Mouse (Mus musculus) lung, postnatal 0 days (tissue): ENCODE results near the gene Gm45261. TPM values are rescaled to one million over a fixed set of nuclear protein-coding genes. Genes with fewer than 3 reads are reported as not detected.

Experiments used
- ATAC-seq: fragments of 200-750 bp; cut with Nextera tagmentation; 2 replicates; pipeline ENCODE4 v1.8.0; 2017; ENCODE audit warnings: moderate library complexity
- DNase-seq: peaks from one replicate; pipeline ENCODE4 v3.0.0-alpha.2; 2016; ENCODE audit warnings: low spot score
- H3K27ac ChIP-seq: fragments of 300-500 bp; sonication (generic); 2 replicates; pipeline ENCODE4 v1.5.1; 2014; ENCODE audit warnings: antibody characterized with exemption, mild to moderate bottlenecking, low read length, mixed read lengths
- H3K27me3 ChIP-seq: fragments of 300-500 bp; sonication (generic); replicated peaks from 2 replicates; pipeline ENCODE4 v1.6.1; 2014; ENCODE audit warnings: low read length, mixed read lengths; ENCODE audit not compliant: insufficient read depth
- H3K36me3 ChIP-seq: fragments of 300-500 bp; sonication (generic); 2 replicates; pipeline ENCODE4 v1.6.1; 2014; ENCODE audit warnings: low read length, mixed read lengths; ENCODE audit not compliant: insufficient read depth
- H3K4me1 ChIP-seq: fragments of 300-500 bp; sonication (generic); 2 replicates; pipeline ENCODE4 v1.6.1; 2014; ENCODE audit warnings: antibody characterized with exemption, low read depth, low read length, mixed read lengths; ENCODE audit not compliant: insufficient read depth
- H3K4me2 ChIP-seq: fragments of 300-500 bp; sonication (generic); replicated peaks from 2 replicates; pipeline ENCODE4 v1.6.1; 2014; ENCODE audit warnings: low read depth, mild to moderate bottlenecking, low read length, moderate library complexity, mixed read lengths
- H3K4me3 ChIP-seq: fragments of 300-500 bp; sonication (generic); 2 replicates; pipeline ENCODE4 v1.5.1; 2014; ENCODE audit warnings: low read depth, low read length
- H3K9ac ChIP-seq: fragments of 300-500 bp; sonication (generic); replicated peaks from 2 replicates; pipeline ENCODE4 v1.6.1; 2014; ENCODE audit warnings: low read depth, mild to moderate bottlenecking
- H3K9me3 ChIP-seq: fragments of 300-500 bp; sonication (generic); 2 replicates; pipeline ENCODE4 v1.6.1; 2016; ENCODE audit warnings: low read length, mixed read lengths
- CTCF ChIP-seq: IDR thresholded peaks from 2 replicates; pipeline ENCODE4 v1.5.1; 2016; ENCODE audit warnings: antibody characterized with exemption, mild to moderate bottlenecking
- EP300 ChIP-seq: IDR thresholded peaks from 2 replicates; pipeline ENCODE4 v1.6.1; 2016; ENCODE audit warnings: antibody characterized with exemption, mild to moderate bottlenecking, control low read depth
- WGBS: fragments of 180-500 bp; shearing (Covaris S2); extraction: QIAGEN DNeasy Blood & Tissue Kit; methylation state at CpG from one replicate; pipeline ENCODE4 v1.1.7; 2014; 5-methylcytosine and 5-hydroxymethylcytosine counted together
- polyA plus RNA-seq: library from polyadenylated mRNA; unstranded; fragments of >200 nt; fragmentation: Nextera tagmentation; extraction: Ambion mirVana; gene quantifications from 2 replicates; pipeline ENCODE4 v1.2.1, GENCODE M21; 2015

Gene Gm45261
- polyA plus RNA-seq: not detected in 2 replicates

GRCm38 (mm10) chr1:80461348-80461747, at the start of gene Gm45261:
Gene Gm45261 (minus strand): TSS chr1:80461448.
- WGBS: 82% methylated on average over 6 of the region's 6 CpGs
- no peak within 1 kb of the TSS for H3K9ac ChIP-seq
- no peaks in the 10 kb centered on the region for H3K36me3 ChIP-seq
- no peaks in the 10 kb centered on the region for H3K27me3 ChIP-seq
- no peak for ATAC-seq
- TF ChIP-seq EP300 (no peak), CTCF (no peak)
- H3K4me1 ChIP-seq: no peaks in the 10 kb centered on the region
- no peak within 1 kb of the TSS for H3K4me2 ChIP-seq
- H3K4me3 ChIP-seq: no peak within 1 kb of the TSS
- H3K9me3 ChIP-seq: no peaks in the 10 kb centered on the region
- no peak within 1 kb of the TSS for H3K27ac ChIP-seq
- no peak for DNase-seq

GRCm38 (mm10) chr1:80504757-80505156, 43.5 kb upstream of the Gm45261 start:
- H3K4me2 ChIP-seq: no peak overlapping the region
- 71% methylated on average over 2 of the region's 2 CpGs for WGBS
- H3K27me3 ChIP-seq: no peaks in the 10 kb centered on the region
- TF ChIP-seq EP300: no peak
- TF ChIP-seq CTCF: peak; percentile 61
- H3K9me3 ChIP-seq: no peaks in the 10 kb centered on the region
- no peaks in the 10 kb centered on the region for H3K4me1 ChIP-seq
- ATAC-seq: no peak
- no peak overlapping the region for H3K4me3 ChIP-seq
- H3K36me3 ChIP-seq: no peaks in the 10 kb centered on the region
- no peak overlapping the region for H3K9ac ChIP-seq
- peak; percentile 7 for DNase-seq
- H3K27ac ChIP-seq: no peak overlapping the region

GRCm38 (mm10) chr1:80504081-80504480, 42.8 kb upstream of the Gm45261 start:
- DNase-seq (no peak), ATAC-seq (no peak)
- TF ChIP-seq EP300 (no peak), CTCF (no peak)
- Histone ChIP-seq H3K27me3 (no peaks in the 10 kb centered on the region), H3K9ac (no peak overlapping the region), H3K9me3 (no peaks in the 10 kb centered on the region), H3K4me1 (no peaks in the 10 kb centered on the region), H3K27ac (no peak overlapping the region), H3K4me2 (no peak overlapping the region), H3K4me3 (no peak overlapping the region), H3K36me3 (no peaks in the 10 kb centered on the region)
- 85% methylated on average over 4 of the region's 4 CpGs for WGBS

- no peaks in the 10 kb centered on the region for H3K4me1 ChIP-seq
- H3K9me3 ChIP-seq: no peaks in the 10 kb centered on the region
- H3K4me2 ChIP-seq: no peak overlapping the region
- TF ChIP-seq EP300: no peak
- TF ChIP-seq CTCF: no peak
- no peak overlapping the region for H3K27ac ChIP-seq
- no peak overlapping the region for H3K9ac ChIP-seq
- no peaks in the 10 kb centered on the region for H3K27me3 ChIP-seq
- 76% methylated on average over 9 of the region's 9 CpGs for WGBS
- no peaks in the 10 kb centered on the region for H3K36me3 ChIP-seq
- no peak for ATAC-seq
- no peak for DNase-seq
- H3K4me3 ChIP-seq: no peak overlapping the region
Measured at GRCm38 (mm10) chr1:80502456-80503165, 41.4 kb upstream of the Gm45261 start.

- DNase-seq: no peak
- H3K4me1 ChIP-seq: no peaks in the 10 kb centered on the region
- ATAC-seq: no peak
- no peaks in the 10 kb centered on the region for H3K27me3 ChIP-seq
- WGBS: 74% methylated on average over 7 of the region's 7 CpGs
- TF ChIP-seq EP300: no peak
- TF ChIP-seq CTCF: no peak
- no peaks in the 10 kb centered on the region for H3K9me3 ChIP-seq
- no peak overlapping the region for H3K9ac ChIP-seq
- no peaks in the 10 kb centered on the region for H3K36me3 ChIP-seq
- no peak overlapping the region for H3K27ac ChIP-seq
- no peak overlapping the region for H3K4me3 ChIP-seq
- no peak overlapping the region for H3K4me2 ChIP-seq
Measured at GRCm38 (mm10) chr1:80499264-80499663, 38.0 kb upstream of the Gm45261 start.

- H3K9ac ChIP-seq: no peak overlapping the region
- TF ChIP-seq CTCF (no peak), EP300 (no peak)
- DNase-seq: no peak
- ATAC-seq: no peak
- H3K4me3 ChIP-seq: no peak overlapping the region
- WGBS: 69% methylated on average over 4 of the region's 4 CpGs
- no peaks in the 10 kb centered on the region for H3K9me3 ChIP-seq
- no peaks in the 10 kb centered on the region for H3K4me1 ChIP-seq
- H3K4me2 ChIP-seq: no peak overlapping the region
- H3K27me3 ChIP-seq: no peaks in the 10 kb centered on the region
- H3K27ac ChIP-seq: no peak overlapping the region
- no peaks in the 10 kb centered on the region for H3K36me3 ChIP-seq
Measured at GRCm38 (mm10) chr1:80496360-80496759, 35.1 kb upstream of the Gm45261 start.

GRCm38 (mm10) chr1:80483419-80483818, 22.2 kb upstream of the Gm45261 start:
- Histone ChIP-seq H3K9ac (no peak overlapping the region), H3K4me3 (no peak overlapping the region), H3K27me3 (no peaks in the 10 kb centered on the region), H3K4me2 (no peak overlapping the region), H3K36me3 (no peaks in the 10 kb centered on the region), H3K27ac (no peak overlapping the region), H3K4me1 (no peaks in the 10 kb centered on the region), H3K9me3 (no peaks in the 10 kb centered on the region)
- 70% methylated on average over 5 of the region's 5 CpGs for WGBS
- ATAC-seq: no peak
- no peak for TF ChIP-seq EP300
- no peak for TF ChIP-seq CTCF
- no peak for DNase-seq
